Mouse (Mus musculus) embryonic fibroblast, embryonic 13.5 days (primary cell): ENCODE measurements around the gene Fcrl6.

Experiments
- CTCF ChIP-seq: IDR thresholded peaks from 2 replicates; pipeline ENCODE4 v1.5.1; 2011; ENCODE audit warnings: mild to moderate bottlenecking, control low read depth, low read length, moderate library complexity, borderline replicate concordance; ENCODE audit not compliant: insufficient read depth
- POLR2A ChIP-seq: IDR thresholded peaks from 2 replicates; pipeline ENCODE4 v1.6.1; 2011; ENCODE audit warnings: low read depth, mild to moderate bottlenecking, control low read depth, low read length, moderate library complexity

DNA sequence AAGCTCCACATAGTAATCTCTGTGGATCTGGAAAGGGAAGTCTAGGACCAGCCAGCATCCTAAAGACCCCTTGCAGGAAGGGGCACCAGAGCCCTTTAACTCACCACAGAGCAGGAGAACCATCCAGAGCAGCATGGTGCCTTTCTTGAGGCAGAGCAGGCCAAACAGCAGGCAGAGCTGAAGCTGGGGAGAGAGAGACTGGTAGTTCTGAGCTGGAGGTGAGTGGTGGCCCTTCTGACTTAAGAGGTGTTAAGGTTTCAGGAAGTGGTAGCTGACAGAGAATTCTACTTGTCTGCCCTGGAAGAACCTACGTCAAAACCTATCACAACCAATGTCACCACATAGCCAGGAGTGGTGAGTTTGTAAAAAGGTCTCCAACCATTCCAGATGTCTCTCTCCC, at the start of gene Fcrl6:
- no peak for TF ChIP-seq CTCF
- TF ChIP-seq POLR2A = no peak
